Mouse (Mus musculus) olfactory bulb, adult 2 months (tissue): ENCODE measurements around the gene Ccl11.

ENCODE experiments used
- CTCF ChIP-seq: fragments of 200-500 bp; IDR thresholded peaks from 2 replicates; pipeline ENCODE4 v1.5.1; 2012; ENCODE audit warnings: low read depth, mild to moderate bottlenecking, low read length, moderate library complexity; ENCODE audit not compliant: insufficient read depth
- POLR2A ChIP-seq: fragments of 200-500 bp; IDR thresholded peaks from 2 replicates; pipeline ENCODE4 v1.6.1; 2012; ENCODE audit warnings: mild to moderate bottlenecking, low read depth, low read length, moderate library complexity; ENCODE audit not compliant: insufficient read depth

GRCm38 (mm10) chr11:82047746-82048415 is 9.7 kb upstream of the Ccl11 start:
- TF ChIP-seq POLR2A = no peak
- TF ChIP-seq CTCF = no peak
